Mouse (Mus musculus) C2C12 (cell line): Measurements from ENCODE around the gene Erich2. TPM values are rescaled to one million over a fixed set of nuclear protein-coding genes. Genes with fewer than 3 reads are reported as not detected.

ENCODE experiments used
- H3K27me3 ChIP-seq: one replicate; pipeline ENCODE4 v1.6.1; 2011; ENCODE audit not compliant: control insufficient read depth, insufficient read depth, insufficient read length
- H3K36me3 ChIP-seq: one replicate; pipeline ENCODE4 v1.6.1; 2011; ENCODE audit not compliant: control insufficient read depth, insufficient read depth
- H3K4me3 ChIP-seq: one replicate; pipeline ENCODE4 v1.5.1; 2011; ENCODE audit warnings: mild to moderate bottlenecking, control low read depth; ENCODE audit not compliant: poor library complexity, insufficient read depth, severe bottlenecking
- H3K79me2 ChIP-seq: one replicate; pipeline ENCODE4 v1.6.1; 2011; ENCODE audit not compliant: control insufficient read depth, insufficient read depth
- H3K79me3 ChIP-seq: one replicate; pipeline ENCODE4 v1.6.1; 2011; ENCODE audit warnings: low read depth, control low read depth
- H3ac ChIP-seq: one replicate; pipeline ENCODE3; 2011; ENCODE audit warnings: low read depth; ENCODE audit not compliant: control insufficient read depth, insufficient read length
- CEBPB ChIP-seq: IDR thresholded peaks from one replicate; pipeline ENCODE4 v1.6.1; 2011; ENCODE audit warnings: low read depth, mild to moderate bottlenecking, control low read depth, moderate library complexity
- CTCF ChIP-seq: IDR thresholded peaks from one replicate; pipeline ENCODE4 v1.5.1; 2011; ENCODE audit not compliant: control insufficient read depth, insufficient read depth, insufficient read length
- FOSL1 ChIP-seq: IDR thresholded peaks from one replicate; pipeline ENCODE4 v1.8.0; 2011; ENCODE audit warnings: mild to moderate bottlenecking, low read length; ENCODE audit not compliant: poor library complexity, insufficient read depth, severe bottlenecking
- MAX ChIP-seq: IDR thresholded peaks from one replicate; pipeline ENCODE4 v1.6.1; 2011; ENCODE audit warnings: mild to moderate bottlenecking, control low read depth
- MYOD1 ChIP-seq: IDR thresholded peaks from one replicate; pipeline ENCODE4 v1.6.1; 2011; ENCODE audit warnings: low read depth; ENCODE audit not compliant: control insufficient read depth, insufficient read length
- MYOG ChIP-seq: IDR thresholded peaks from one replicate; pipeline ENCODE4 v1.6.1; 2011; ENCODE audit not compliant: control insufficient read depth, insufficient read length; ENCODE audit errors: extremely low read depth
- USF1 ChIP-seq: IDR thresholded peaks from one replicate; pipeline ENCODE4 v1.6.1; 2011; ENCODE audit warnings: low read depth, mild to moderate bottlenecking, control low read depth, moderate library complexity
- polyA plus RNA-seq: library from polyadenylated mRNA; unstranded; fragments of >200 nt; fragmentation: generic; extraction: Trizol; gene quantifications from one replicate; pipeline ENCODE4 v1.2.1, GENCODE M21; 2012; ENCODE audit warnings: missing spikeins

Gene Erich2
- polyA plus RNA-seq, 1 experiment = 0.09 TPM

- H3ac ChIP-seq = no peak overlapping the region
- no peaks in the 10 kb centered on the region for H3K79me3 ChIP-seq
- no peaks in the 10 kb centered on the region for H3K27me3 ChIP-seq
- H3K4me3 ChIP-seq = no peak overlapping the region
- TF ChIP-seq MAX = no peak
- no peak for TF ChIP-seq MYOD1
- TF ChIP-seq CEBPB = no peak
- no peaks in the 10 kb centered on the region for H3K79me2 ChIP-seq
- no peaks in the 10 kb centered on the region for H3K36me3 ChIP-seq
Measured at GRCm38 (mm10) chr2:70550671-70551070, 42.1 kb downstream of the Erich2 start.

- Histone ChIP-seq H3K79me3 (no peaks in the 10 kb centered on the region), H3K79me2 (no peaks in the 10 kb centered on the region), H3K27me3 (no peaks in the 10 kb centered on the region), H3K4me3 (no peak overlapping the region), H3ac (no peak overlapping the region), H3K36me3 (no peaks in the 10 kb centered on the region)
- TF ChIP-seq MAX (no peak), MYOD1 (no peak), USF1 (no peak), CTCF (no peak), FOSL1 (no peak)
Measured at GRCm38 (mm10) chr2:70551446-70551845, 42.8 kb downstream of the Erich2 start.

GRCm38 (mm10) chr2:70552067-70552598, 43.5 kb downstream of the Erich2 start:
- Histone ChIP-seq H3K79me3 (no peaks in the 10 kb centered on the region), H3K27me3 (no peaks in the 10 kb centered on the region), H3ac (no peak overlapping the region), H3K36me3 (no peaks in the 10 kb centered on the region), H3K79me2 (no peaks in the 10 kb centered on the region), H3K4me3 (no peak overlapping the region)
- TF ChIP-seq MYOD1 = no peak
- no peak for TF ChIP-seq FOSL1
- no peak for TF ChIP-seq USF1
- TF ChIP-seq CEBPB = no peak
- no peak for TF ChIP-seq CTCF
- no peak for TF ChIP-seq MYOG
- TF ChIP-seq MAX = no peak

GRCm38 (mm10) chr2:70552772-70553171, 44.2 kb downstream of the Erich2 start, which contains the start of gene Gad1:
Gad1 (plus strand) TSS chr2:70553072.
- no peak within 1 kb of the TSS for H3K4me3 ChIP-seq
- H3K27me3 ChIP-seq = no peaks in the 10 kb centered on the region
- H3K79me2 ChIP-seq = no peaks in the 10 kb centered on the region
- H3K36me3 ChIP-seq = no peaks in the 10 kb centered on the region
- no peak within 1 kb of the TSS for H3ac ChIP-seq
- H3K79me3 ChIP-seq = no peaks in the 10 kb centered on the region
- no peak for TF ChIP-seq MAX
- TF ChIP-seq FOSL1 = no peak
- no peak for TF ChIP-seq MYOD1
- TF ChIP-seq USF1 = no peak
- no peak for TF ChIP-seq CEBPB

- H3K79me3 ChIP-seq = no peaks in the 10 kb centered on the region
- H3K79me2 ChIP-seq = no peaks in the 10 kb centered on the region
- no peak for TF ChIP-seq MAX
- no peak for TF ChIP-seq CEBPB
- H3ac ChIP-seq = no peak overlapping the region
- H3K4me3 ChIP-seq = no peak overlapping the region
- H3K27me3 ChIP-seq = no peaks in the 10 kb centered on the region
- no peaks in the 10 kb centered on the region for H3K36me3 ChIP-seq
Measured at GRCm38 (mm10) chr2:70553826-70554225, 45.2 kb downstream of the Erich2 start.

- H3K4me3 ChIP-seq = no peak overlapping the region
- H3K79me2 ChIP-seq = no peaks in the 10 kb centered on the region
- H3K36me3 ChIP-seq = no peaks in the 10 kb centered on the region
Measured at GRCm38 (mm10) chr2:70558112-70558842, 49.7 kb downstream of the Erich2 start.

More at GRCm38 (mm10) chr2:70558112-70558842, 49.7 kb downstream of the Erich2 start:
- TF ChIP-seq USF1 (no peak), MYOG (no peak), MAX (no peak), CTCF (peak; percentile 59)
- peaks cover 24% of the 10 kb centered on the region for H3K27me3 ChIP-seq
- no peak overlapping the region for H3ac ChIP-seq
- H3K79me3 ChIP-seq = no peaks in the 10 kb centered on the region
